Mouse (Mus musculus) heart, embryonic 14.5 days (tissue): ENCODE results near the gene Picalm. TPM values are rescaled to one million over a fixed set of nuclear protein-coding genes. Genes with fewer than 3 reads are reported as not detected.

Source experiments
- ATAC-seq: fragments of 200-750 bp; cut with Nextera tagmentation; 2 replicates; pipeline ENCODE4 v1.8.0; 2017; ENCODE audit warnings: low read depth, moderate TSS enrichment; ENCODE audit not compliant: insufficient number of reproducible peaks, insufficient read depth, low FRiP score
- H3K27ac ChIP-seq, 2 experiments: fragments of 200-500 bp in 1 of 2; fragments of 300-500 bp in 1 of 2; sonication (generic) in 1 of 2; replicated peaks in 1 of 2; 2 replicates each; pipeline ENCODE4 v1.5.1; 2012 to 2014; ENCODE audit warnings: low read depth in 2 of 2, low read length in 2 of 2, control low read depth in 1 of 2, mild to moderate bottlenecking in 1 of 2, mixed read lengths in 1 of 2; ENCODE audit not compliant: control insufficient read depth in 1 of 2, insufficient read depth in 1 of 2
- H3K27me3 ChIP-seq: fragments of 300-500 bp; sonication (generic); 2 replicates; pipeline ENCODE4 v1.6.1; 2014; ENCODE audit warnings: mild to moderate bottlenecking, low read length, control low read depth; ENCODE audit not compliant: control insufficient read depth, insufficient read depth
- H3K36me3 ChIP-seq: fragments of 300-500 bp; sonication (generic); 2 replicates; pipeline ENCODE4 v1.6.1; 2014; ENCODE audit warnings: mild to moderate bottlenecking, control low read depth, low read length, mixed read lengths; ENCODE audit not compliant: control insufficient read depth, insufficient read depth
- H3K4me1 ChIP-seq, 2 experiments: fragments of 200-500 bp in 1 of 2; fragments of 300-500 bp in 1 of 2; sonication (generic) in 1 of 2; 2 replicates each; pipeline ENCODE4 v1.6.1; 2012 to 2014; ENCODE audit warnings: low read length in 2 of 2, control low read depth in 1 of 2, mixed read lengths in 1 of 2; ENCODE audit not compliant: control insufficient read depth in 2 of 2, insufficient read depth in 2 of 2
- H3K4me2 ChIP-seq: fragments of 300-500 bp; sonication (generic); 2 replicates; pipeline ENCODE4 v1.6.1; 2014; ENCODE audit warnings: mild to moderate bottlenecking, low read length
- H3K4me3 ChIP-seq, 2 experiments: fragments of 200-500 bp in 1 of 2; fragments of 300-500 bp in 1 of 2; sonication (generic) in 1 of 2; 2 replicates each; pipeline ENCODE4 v1.5.1; 2012 to 2014; ENCODE audit warnings: low read length in 2 of 2, mild to moderate bottlenecking in 2 of 2, control low read depth in 1 of 2, low read depth in 1 of 2, moderate library complexity in 1 of 2; ENCODE audit not compliant: control insufficient read depth in 1 of 2, insufficient read depth in 1 of 2
- H3K9ac ChIP-seq: fragments of 300-500 bp; sonication (generic); 2 replicates; pipeline ENCODE4 v1.6.1; 2014; ENCODE audit warnings: mild to moderate bottlenecking, low read length
- H3K9me3 ChIP-seq: fragments of 300-500 bp; sonication (generic); 2 replicates; pipeline ENCODE4 v1.6.1; 2016; ENCODE audit warnings: low read length, control low read depth; ENCODE audit not compliant: control insufficient read depth
- WGBS: fragments of 180-500 bp; shearing (Covaris S2); extraction: QIAGEN DNeasy Blood & Tissue Kit; methylation state at CpG from one replicate; pipeline ENCODE4 v1.1.7; 2014; 5-methylcytosine and 5-hydroxymethylcytosine counted together
- polyA plus RNA-seq: library from polyadenylated mRNA; unstranded; fragments of >200 nt; fragmentation: Nextera tagmentation; extraction: Ambion mirVana; gene quantifications from 2 replicates; pipeline ENCODE4 v1.2.1, GENCODE M21; 2014

Gene Picalm
- polyA plus RNA-seq, 1 experiment from 2014 or later, result 44.4 TPM

- Histone ChIP-seq H3K9me3 (no peaks in the 10 kb centered on the region), H3K4me1 (peaks cover 5 to 65% of the 10 kb centered on the region in 2 experiments), H3K27me3 (no peaks in the 10 kb centered on the region), H3K4me2 (peak overlapping the region; percentile 61), H3K27ac (peak overlapping the region; percentile 92 to 95), H3K4me3 (peak overlapping the region in 1 of 2 experiments; percentile 24; a peak in 1 of 4 replicates), H3K36me3 (no peaks in the 10 kb centered on the region), H3K9ac (peak overlapping the region; percentile 60)
- WGBS, result 16% methylated on average over 4 of the region's 4 CpGs
- ATAC-seq, result no peak; the same call in 1 of the 2 replicates
Measured at GRCm38 (mm10) chr7:90145897-90146296, 15.9 kb downstream of the Picalm start.

- WGBS, result 10% methylated on average over 1 of the region's 1 CpGs
- Histone ChIP-seq H3K27me3 (no peaks in the 10 kb centered on the region), H3K9ac (peak overlapping the region; percentile 60), H3K9me3 (no peaks in the 10 kb centered on the region), H3K4me1 (peaks cover 5 to 61% of the 10 kb centered on the region in 2 experiments), H3K27ac (peak overlapping the region; percentile 92 to 95), H3K4me3 (peak overlapping the region in 1 of 2 experiments; percentile 24; a peak in 1 of 4 replicates), H3K36me3 (no peaks in the 10 kb centered on the region), H3K4me2 (peak overlapping the region; percentile 61)
- ATAC-seq, result peak; percentile 74
Measured at GRCm38 (mm10) chr7:90146321-90146720, 16.3 kb downstream of the Picalm start.

GRCm38 (mm10) chr7:90148023-90148422, 18.0 kb downstream of the Picalm start:
- ATAC-seq, result no peak
- Histone ChIP-seq H3K4me2 (peak overlapping the region; percentile 12; the same call in 1 of the 2 replicates), H3K4me3 (no peak overlapping the region), H3K36me3 (no peaks in the 10 kb centered on the region), H3K27me3 (no peaks in the 10 kb centered on the region), H3K9ac (peak overlapping the region; percentile 44), H3K4me1 (peaks cover 5 to 50% of the 10 kb centered on the region in 2 experiments), H3K27ac (0 out of 4 replicates have a peak overlapping the region, but pooled peaks of 1 of the 2 experiments have one; percentile 24), H3K9me3 (no peaks in the 10 kb centered on the region)
- 12% methylated on average over 2 of the region's 2 CpGs for WGBS

- Histone ChIP-seq H3K9ac (no peak overlapping the region; the same call in 1 of the 2 replicates), H3K27ac (peak overlapping the region in 1 of 2 experiments; percentile 24; a peak in 1 of 4 replicates), H3K4me3 (no peak overlapping the region), H3K36me3 (no peaks in the 10 kb centered on the region), H3K4me1 (peaks cover 5 to 48% of the 10 kb centered on the region in 2 experiments), H3K4me2 (0 out of 2 replicates have a peak overlapping the region, but pooled peaks have one; percentile 12), H3K9me3 (no peaks in the 10 kb centered on the region), H3K27me3 (no peaks in the 10 kb centered on the region)
- 30% methylated on average over 1 of the region's 1 CpGs for WGBS
- no peak for ATAC-seq
Measured at GRCm38 (mm10) chr7:90148516-90148915, 18.5 kb downstream of the Picalm start.

GRCm38 (mm10) chr7:90150311-90150710, 20.3 kb downstream of the Picalm start:
- Histone ChIP-seq H3K27me3 (no peaks in the 10 kb centered on the region), H3K4me3 (no peak overlapping the region), H3K9me3 (no peaks in the 10 kb centered on the region), H3K9ac (no peak overlapping the region), H3K36me3 (no peaks in the 10 kb centered on the region), H3K27ac (no peak overlapping the region), H3K4me1 (peaks cover 5 to 34% of the 10 kb centered on the region in 2 experiments), H3K4me2 (no peak overlapping the region)
- ATAC-seq, result no peak
- WGBS, result 34% methylated on average over 2 of the region's 2 CpGs

- H3K36me3 ChIP-seq, result peaks cover 28% of the 10 kb centered on the region
- WGBS, result 90% methylated on average over 2 of the region's 2 CpGs
- no peak for ATAC-seq
- no peak overlapping the region for H3K9ac ChIP-seq
- H3K9me3 ChIP-seq, result no peaks in the 10 kb centered on the region
- no peaks in the 10 kb centered on the region for H3K27me3 ChIP-seq
- peaks cover 0 to 17% of the 10 kb centered on the region in 2 experiments; a peak in 1 of 4 replicates for H3K4me1 ChIP-seq
- no peak overlapping the region for H3K4me3 ChIP-seq
- H3K4me2 ChIP-seq, result no peak overlapping the region
- H3K27ac ChIP-seq, result no peak overlapping the region
Measured at GRCm38 (mm10) chr7:90158034-90158433, 28.0 kb downstream of the Picalm start.

- WGBS, result 92% methylated on average over 5 of the region's 5 CpGs
- peaks cover 0 to 17% of the 10 kb centered on the region in 2 experiments; a peak in 1 of 4 replicates for H3K4me1 ChIP-seq
Measured at GRCm38 (mm10) chr7:90160598-90160997, 30.6 kb downstream of the Picalm start.

GRCm38 (mm10) chr7:90164276-90164675, 34.3 kb downstream of the Picalm start:
- no peak for ATAC-seq
- H3K9ac ChIP-seq, result no peak overlapping the region
- H3K4me3 ChIP-seq, result no peak overlapping the region
- H3K36me3 ChIP-seq, result peaks cover 70% of the 10 kb centered on the region
- H3K27ac ChIP-seq, result no peak overlapping the region
- no peaks in the 10 kb centered on the region for H3K27me3 ChIP-seq
- H3K4me1 ChIP-seq, result no peaks in the 10 kb centered on the region
- no peak overlapping the region for H3K4me2 ChIP-seq
- no peaks in the 10 kb centered on the region for H3K9me3 ChIP-seq
- WGBS, result 58% methylated on average over 1 of the region's 1 CpGs

More at GRCm38 (mm10) chr7:90160598-90160997, 30.6 kb downstream of the Picalm start:
- no peak overlapping the region for H3K4me3 ChIP-seq
- no peaks in the 10 kb centered on the region for H3K27me3 ChIP-seq
- H3K9ac ChIP-seq, result no peak overlapping the region
- ATAC-seq, result no peak
- no peaks in the 10 kb centered on the region for H3K9me3 ChIP-seq
- no peak overlapping the region for H3K27ac ChIP-seq
- no peak overlapping the region for H3K4me2 ChIP-seq
- H3K36me3 ChIP-seq, result peaks cover 42% of the 10 kb centered on the region
